Mouse (Mus musculus) myocyte (in vitro differentiated cells): ENCODE results near the gene Mroh2a. TPM values are rescaled to one million over a fixed set of nuclear protein-coding genes. Genes with fewer than 3 reads are reported as not detected.

Experiments used
- H3K27me3 ChIP-seq: one replicate; pipeline ENCODE4 v1.6.1; 2011; ENCODE audit not compliant: control insufficient read depth, insufficient read depth, insufficient read length
- H3K36me3 ChIP-seq: one replicate; pipeline ENCODE4 v1.6.1; 2011; ENCODE audit not compliant: control insufficient read depth, insufficient read depth
- H3K4me2 ChIP-seq: one replicate; pipeline ENCODE4 v1.6.1; 2011; ENCODE audit warnings: low read depth, control low read depth
- H3K4me3 ChIP-seq: one replicate; pipeline ENCODE4 v1.5.1; 2011; ENCODE audit warnings: mild to moderate bottlenecking, control low read depth, moderate library complexity
- H3K79me2 ChIP-seq: one replicate; pipeline ENCODE4 v1.6.1; 2011; ENCODE audit not compliant: control insufficient read depth, insufficient read depth
- H3ac ChIP-seq: one replicate; pipeline ENCODE4 v1.6.1; 2011; ENCODE audit not compliant: control insufficient read depth, insufficient read length
- CEBPB ChIP-seq: IDR thresholded peaks from 2 replicates; pipeline ENCODE4 v1.6.1; 2011; ENCODE audit warnings: mild to moderate bottlenecking, moderate library complexity; ENCODE audit not compliant: poor library complexity, insufficient read depth, severe bottlenecking
- E2F4 ChIP-seq: IDR thresholded peaks from one replicate; pipeline ENCODE4 v1.6.1; 2011; ENCODE audit warnings: mild to moderate bottlenecking, control low read depth, moderate library complexity; ENCODE audit not compliant: insufficient read depth
- MAX ChIP-seq: IDR thresholded peaks from one replicate; pipeline ENCODE4 v1.6.1; 2011; ENCODE audit warnings: low read depth, mild to moderate bottlenecking, control low read depth
- MYOD1 ChIP-seq, 3 experiments: IDR thresholded peaks; one replicate each; pipeline ENCODE4 v1.6.1; 2011; ENCODE audit warnings: control low read depth in 2 of 3, low read depth in 2 of 3, mild to moderate bottlenecking in 2 of 3, moderate library complexity in 1 of 3; ENCODE audit not compliant: insufficient read length in 2 of 3, control insufficient read depth in 1 of 3
- MYOG ChIP-seq, 3 experiments: IDR thresholded peaks; one replicate each; pipeline ENCODE4 v1.6.1; 2011; ENCODE audit warnings: control low read depth in 2 of 3, low read depth in 2 of 3, mild to moderate bottlenecking in 2 of 3; ENCODE audit not compliant: insufficient read length in 2 of 3, control insufficient read depth in 1 of 3, insufficient read depth in 1 of 3
- POLR2A ChIP-seq: IDR thresholded peaks from one replicate; pipeline ENCODE4 v1.6.1; 2011; ENCODE audit warnings: low read depth, mild to moderate bottlenecking, control low read depth, moderate library complexity; ENCODE audit not compliant: insufficient read length
- POLR2AphosphoS2 ChIP-seq: IDR thresholded peaks from one replicate; pipeline ENCODE4 v1.6.1; 2011; ENCODE audit warnings: low read depth, control low read depth; ENCODE audit not compliant: insufficient read length
- REST ChIP-seq: IDR thresholded peaks from one replicate; pipeline ENCODE4 v1.6.1; 2011; ENCODE audit warnings: mild to moderate bottlenecking, control low read depth, moderate library complexity; ENCODE audit not compliant: insufficient read depth, insufficient read length
- SRF ChIP-seq: IDR thresholded peaks from one replicate; pipeline ENCODE4 v1.6.1; 2011; ENCODE audit warnings: low read depth; ENCODE audit not compliant: control insufficient read depth, insufficient read length
- TCF12 ChIP-seq: IDR thresholded peaks from one replicate; pipeline ENCODE4 v1.6.1; 2011; ENCODE audit warnings: mild to moderate bottlenecking, control low read depth; ENCODE audit not compliant: poor library complexity, insufficient read depth, severe bottlenecking
- TCF3 ChIP-seq: IDR thresholded peaks from one replicate; pipeline ENCODE4 v1.6.1; 2011; ENCODE audit warnings: low read depth, control low read depth; ENCODE audit not compliant: insufficient read length
- USF1 ChIP-seq: IDR thresholded peaks from one replicate; pipeline ENCODE4 v1.6.1; 2011; ENCODE audit warnings: low read depth, mild to moderate bottlenecking, control low read depth, moderate library complexity
- polyA plus RNA-seq: library from polyadenylated mRNA; unstranded; fragments of >200 nt; fragmentation: generic; extraction: Trizol; gene quantifications from one replicate; pipeline ENCODE4 v1.2.1, GENCODE M21; 2012; ENCODE audit warnings: missing spikeins

Gene Mroh2a
- polyA plus RNA-seq, 1 experiment = 1.4 TPM

DNA sequence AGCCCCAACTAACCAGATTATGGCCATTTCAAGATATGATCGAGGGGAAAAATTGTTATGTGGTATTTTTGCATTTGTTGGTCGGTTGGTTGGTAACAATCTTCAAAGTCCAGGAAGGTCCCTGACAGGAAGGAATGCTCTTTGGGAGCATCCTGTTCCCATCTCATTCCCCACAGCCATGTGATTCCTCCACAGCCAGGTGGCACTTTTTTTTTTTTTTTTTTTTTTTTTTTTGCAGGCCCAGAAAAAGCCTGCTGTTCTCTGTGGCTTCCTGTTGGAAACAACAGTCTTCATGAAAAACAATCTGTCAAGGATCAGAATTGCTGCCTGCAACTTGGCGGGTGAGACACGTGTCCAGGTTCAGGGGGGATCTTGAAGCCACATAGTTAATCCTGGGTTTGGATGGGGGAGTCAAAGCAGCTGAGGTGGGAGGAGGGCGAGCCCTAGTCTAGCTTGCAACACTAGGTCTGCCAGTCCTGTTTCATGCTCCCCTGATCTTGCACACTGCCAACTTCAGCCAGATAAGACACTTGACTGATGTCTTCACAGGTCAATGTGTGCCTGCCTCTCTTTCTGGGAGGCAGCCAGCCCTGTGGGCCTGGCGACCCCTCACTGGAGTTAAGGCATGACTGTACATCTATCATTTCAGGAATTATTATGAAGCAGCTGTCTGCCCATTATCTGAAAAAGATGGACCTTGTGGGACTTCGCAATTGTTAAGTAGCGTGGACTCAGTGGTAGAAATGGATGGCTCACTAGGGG is 32.3 kb downstream of the Mroh2a start:
- H3K27me3 ChIP-seq = no peaks in the 10 kb centered on the region
- TF ChIP-seq MYOG (IDR thresholded peaks at IDR 0.05; ENCODE audit: control insufficient read depth in 1 of 3, insufficient read depth in 1 of 3, insufficient read length in 2 of 3, low read depth in 2 of 3) (no peak), TCF12 (no peak), SRF (no peak), POLR2AphosphoS2 (no peak), MAX (no peak), MYOD1 (IDR thresholded peaks at IDR 0.05; ENCODE audit: control insufficient read depth in 1 of 3, insufficient read length in 2 of 3, low read depth in 2 of 3) (no peak), POLR2A (no peak), USF1 (no peak), E2F4 (no peak), CEBPB (no peak), TCF3 (no peak), REST (no peak)
- no peak overlapping the region for H3K4me3 ChIP-seq
- no peaks in the 10 kb centered on the region for H3K79me2 ChIP-seq
- H3K4me2 ChIP-seq = no peak overlapping the region
- no peak overlapping the region for H3ac ChIP-seq
- peaks cover 12% of the 10 kb centered on the region for H3K36me3 ChIP-seq

DNA sequence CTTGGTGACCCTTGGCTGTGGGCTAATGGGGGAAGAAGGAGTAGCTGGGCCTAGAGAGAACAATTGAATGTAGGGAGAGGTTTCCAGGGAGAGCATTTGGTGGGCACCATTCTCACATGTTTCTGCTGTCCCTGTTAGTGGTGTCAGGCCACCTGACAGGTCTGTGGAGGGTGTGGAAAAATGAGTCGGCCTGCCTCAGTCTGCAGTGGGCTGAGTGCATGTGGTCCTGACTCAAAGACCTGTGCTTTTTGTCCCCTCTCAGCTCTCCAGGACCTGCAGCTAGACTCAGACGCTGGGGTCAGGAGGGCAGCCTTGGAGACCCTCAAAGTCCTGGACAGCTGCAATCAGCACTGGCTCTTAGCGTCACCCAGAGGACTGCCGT is 32.8 kb downstream of the Mroh2a start:
- H3K4me2 ChIP-seq = no peak overlapping the region
- H3K79me2 ChIP-seq = no peaks in the 10 kb centered on the region
- H3K36me3 ChIP-seq = peaks cover 15% of the 10 kb centered on the region
- H3ac ChIP-seq = no peak overlapping the region
- no peak overlapping the region for H3K4me3 ChIP-seq
- no peak for TF ChIP-seq CEBPB
- TF ChIP-seq TCF3 = no peak
- TF ChIP-seq REST = no peak
- TF ChIP-seq POLR2AphosphoS2 = no peak
- no peak for TF ChIP-seq MYOD1 (IDR thresholded peaks at IDR 0.05; ENCODE audit: control insufficient read depth in 1 of 3, insufficient read length in 2 of 3, low read depth in 2 of 3)
- no peak for TF ChIP-seq POLR2A
- no peak for TF ChIP-seq MAX
- TF ChIP-seq TCF12 = no peak
- TF ChIP-seq MYOG (IDR thresholded peaks at IDR 0.05; ENCODE audit: control insufficient read depth in 1 of 3, insufficient read depth in 1 of 3, insufficient read length in 2 of 3, low read depth in 2 of 3) = no peak
- no peak for TF ChIP-seq SRF
- TF ChIP-seq E2F4 = no peak
- TF ChIP-seq USF1 = no peak
- H3K27me3 ChIP-seq = no peaks in the 10 kb centered on the region

DNA sequence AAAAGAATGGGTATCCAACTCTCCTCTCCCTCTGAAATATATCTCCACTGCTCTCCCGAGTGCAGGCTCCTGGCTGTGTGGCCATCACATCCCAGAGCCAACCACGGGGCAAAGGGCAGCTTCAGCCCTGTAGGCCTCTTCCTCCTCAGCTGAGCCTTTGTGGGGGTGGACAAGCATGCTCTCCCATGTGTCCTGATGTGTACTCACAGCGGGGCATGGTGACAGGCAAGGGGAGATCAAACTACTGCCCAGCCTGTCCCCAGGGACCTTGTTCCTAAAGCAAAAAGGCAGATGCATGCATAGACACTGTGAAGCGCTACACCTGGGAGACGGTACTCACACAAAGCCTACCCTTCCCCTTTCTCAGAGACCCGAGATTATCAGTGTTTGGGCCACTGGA is 33.3 kb downstream of the Mroh2a start:
- no peaks in the 10 kb centered on the region for H3K27me3 ChIP-seq
- H3K36me3 ChIP-seq = peaks cover 20% of the 10 kb centered on the region
- no peak overlapping the region for H3K4me2 ChIP-seq
- H3K4me3 ChIP-seq = no peak overlapping the region
- H3K79me2 ChIP-seq = no peaks in the 10 kb centered on the region
- no peak for TF ChIP-seq TCF12
- TF ChIP-seq POLR2A = no peak
- TF ChIP-seq MYOD1 (IDR thresholded peaks at IDR 0.05; ENCODE audit: control insufficient read depth in 1 of 3, insufficient read length in 2 of 3, low read depth in 2 of 3) = no peak
- TF ChIP-seq MAX = no peak
- TF ChIP-seq TCF3 = no peak
- TF ChIP-seq USF1 = no peak
- TF ChIP-seq SRF = no peak
- TF ChIP-seq E2F4 = no peak
- no peak for TF ChIP-seq POLR2AphosphoS2
- no peak for TF ChIP-seq REST
- H3ac ChIP-seq = no peak overlapping the region

DNA sequence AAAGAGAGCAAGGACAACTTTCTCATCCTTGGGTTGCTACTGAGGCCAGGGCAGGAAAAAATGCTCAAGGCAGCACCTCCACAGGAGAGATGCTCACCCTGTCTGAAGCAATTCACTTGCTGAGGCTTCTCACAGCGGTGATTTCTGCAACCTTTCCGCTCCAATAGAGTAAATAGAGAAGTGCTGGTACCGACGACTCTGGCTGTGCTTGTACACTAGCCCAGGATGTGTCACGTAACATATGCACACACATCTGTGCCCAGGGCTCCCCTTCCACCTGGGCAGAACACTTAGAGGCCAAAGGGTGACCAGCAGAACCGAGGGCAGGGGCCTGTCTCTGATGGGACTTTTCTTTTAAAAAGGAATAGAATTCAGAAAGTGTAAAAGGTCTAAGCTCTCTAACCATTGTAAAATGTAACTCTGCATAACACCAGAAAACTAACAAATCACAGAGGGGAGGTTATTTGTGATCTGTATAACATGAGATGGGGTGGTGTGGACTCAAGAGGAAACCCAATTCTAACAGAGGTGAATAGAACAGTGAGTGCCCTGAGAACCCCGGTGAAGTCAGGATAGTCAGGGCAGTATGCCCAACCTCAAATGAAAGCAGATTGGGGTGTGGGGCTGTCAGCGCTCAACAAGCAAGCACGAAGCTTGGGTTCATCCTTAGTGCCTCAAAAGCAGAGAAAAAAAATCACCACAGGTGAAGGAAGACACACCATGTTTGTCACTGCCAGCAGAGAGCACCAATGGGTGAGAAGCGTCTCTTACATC is 34.0 kb downstream of the Mroh2a start:
- H3K79me2 ChIP-seq = no peaks in the 10 kb centered on the region
- peaks cover 27% of the 10 kb centered on the region for H3K36me3 ChIP-seq
- no peaks in the 10 kb centered on the region for H3K27me3 ChIP-seq

DNA sequence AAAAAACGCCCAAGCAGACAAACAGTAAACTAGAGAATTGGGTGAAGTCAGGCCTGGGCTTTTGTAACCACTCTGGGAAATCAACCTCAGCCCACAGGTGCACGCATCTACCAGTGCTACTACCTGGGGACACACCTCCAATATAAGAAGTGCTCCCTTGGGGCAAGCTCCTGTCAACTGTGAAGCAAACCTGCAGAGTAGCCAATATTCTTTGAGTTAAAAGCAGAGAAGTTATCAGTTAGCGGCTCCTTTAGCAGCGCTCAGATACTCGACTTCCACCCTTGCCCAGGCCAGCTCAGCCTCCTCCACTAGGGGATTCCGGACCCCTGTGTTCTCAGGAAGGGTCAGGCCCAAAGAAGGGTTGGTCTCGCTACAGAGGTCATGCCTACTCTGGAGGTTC is 34.9 kb downstream of the Mroh2a start:
- H3K36me3 ChIP-seq = peaks cover 36% of the 10 kb centered on the region
- H3K4me3 ChIP-seq = no peak overlapping the region

More for the DNA sequence above, 34.0 kb downstream of the Mroh2a start:
- Histone ChIP-seq H3ac (no peak overlapping the region), H3K4me3 (no peak overlapping the region), H3K4me2 (no peak overlapping the region)
- TF ChIP-seq TCF12 = no peak
- TF ChIP-seq MYOD1 (IDR thresholded peaks at IDR 0.05; ENCODE audit: control insufficient read depth in 1 of 3, insufficient read length in 2 of 3, low read depth in 2 of 3) = no peak

More for the DNA sequence above, 34.9 kb downstream of the Mroh2a start:
- H3K79me2 ChIP-seq = no peaks in the 10 kb centered on the region
- H3ac ChIP-seq = no peak overlapping the region
- peak overlapping the region; percentile 37 for H3K4me2 ChIP-seq
- TF ChIP-seq TCF12 (no peak), SRF (no peak), MYOG (IDR thresholded peaks at IDR 0.05; ENCODE audit: control insufficient read depth in 1 of 3, insufficient read depth in 1 of 3, insufficient read length in 2 of 3, low read depth in 2 of 3) (no peak), USF1 (no peak), MAX (no peak), CEBPB (no peak), E2F4 (no peak), MYOD1 (IDR thresholded peaks at IDR 0.05; ENCODE audit: control insufficient read depth in 1 of 3, insufficient read length in 2 of 3, low read depth in 2 of 3) (no peak), REST (no peak), POLR2A (no peak), POLR2AphosphoS2 (no peak)
- H3K27me3 ChIP-seq = no peaks in the 10 kb centered on the region
